Mouse (Mus musculus) forebrain, embryonic 12.5 days (tissue): ENCODE results near the gene Syt8. TPM values are rescaled to one million over a fixed set of nuclear protein-coding genes. Genes with fewer than 3 reads are reported as not detected.
A peak's percentile ranks its signal among the peaks of the same experiment; 100 is the strongest.

ENCODE experiments used
- ATAC-seq: fragments of 200-750 bp; cut with Nextera tagmentation; 2 replicates; pipeline ENCODE4 v1.8.0; 2017; ENCODE audit warnings: moderate TSS enrichment; ENCODE audit not compliant: low FRiP score
- H3K27ac ChIP-seq: fragments of 300-500 bp; sonication (generic); 2 replicates; pipeline ENCODE4 v1.5.1; 2016; ENCODE audit warnings: mild to moderate bottlenecking
- H3K27me3 ChIP-seq: fragments of 300-500 bp; sonication (generic); 2 replicates; pipeline ENCODE4 v1.6.1; 2016; ENCODE audit warnings: mild to moderate bottlenecking
- H3K36me3 ChIP-seq: fragments of 300-500 bp; sonication (generic); replicated peaks from 2 replicates; pipeline ENCODE4 v1.6.1; 2016; ENCODE audit warnings: mild to moderate bottlenecking
- H3K4me1 ChIP-seq: fragments of 300-500 bp; sonication (generic); 2 replicates; pipeline ENCODE4 v1.6.1; 2016
- H3K4me2 ChIP-seq: fragments of 300-500 bp; sonication (generic); 2 replicates; pipeline ENCODE4 v1.6.1; 2016; ENCODE audit warnings: mild to moderate bottlenecking, moderate library complexity
- H3K4me3 ChIP-seq: fragments of 300-500 bp; sonication (generic); replicated peaks from 2 replicates; pipeline ENCODE4 v1.5.1; 2016; ENCODE audit warnings: mild to moderate bottlenecking
- H3K9ac ChIP-seq: fragments of 300-500 bp; sonication (generic); 2 replicates; pipeline ENCODE4 v1.6.1; 2016; ENCODE audit warnings: mild to moderate bottlenecking
- H3K9me3 ChIP-seq: fragments of 300-500 bp; sonication (generic); 2 replicates; pipeline ENCODE4 v1.6.1; 2016
- WGBS: fragments of 180-500 bp; shearing (Covaris S2); methylation state at CpG from one replicate; pipeline ENCODE4 v1.1.7; 2016; 5-methylcytosine and 5-hydroxymethylcytosine counted together
- polyA plus RNA-seq: library from polyadenylated mRNA; unstranded; fragments of >200 nt; fragmentation: Nextera tagmentation; extraction: Ambion mirVana; gene quantifications from 2 replicates; pipeline ENCODE4 v1.2.1, GENCODE M21; 2016

Syt8 gene
- polyA plus RNA-seq, 1 experiment from 2014 or later, result not detected

DNA sequence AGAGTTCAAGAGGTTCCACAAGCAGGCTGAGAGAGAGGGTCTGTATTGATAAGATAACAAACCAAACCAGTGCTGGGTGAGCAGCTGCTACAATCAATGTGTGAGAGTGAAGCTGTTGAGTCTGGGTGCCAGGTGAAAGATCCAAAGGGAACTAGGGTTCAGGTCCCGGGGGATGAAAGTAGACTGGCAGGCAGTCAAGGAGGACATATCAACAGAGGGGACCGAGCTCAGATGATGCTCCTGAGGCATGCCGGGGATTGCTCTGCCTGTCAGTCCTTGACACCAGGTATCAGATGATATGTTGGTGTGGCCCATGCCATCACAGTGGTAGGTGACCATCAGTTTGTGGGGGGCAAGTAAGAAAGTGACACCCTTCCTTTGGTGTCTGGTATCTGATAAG, 22.2 kb downstream of the Syt8 start:
- Histone ChIP-seq H3K9me3 (no peaks in the 10 kb centered on the region), H3K4me2 (no peak overlapping the region), H3K9ac (no peak overlapping the region), H3K4me3 (no peak overlapping the region), H3K36me3 (no peaks in the 10 kb centered on the region), H3K4me1 (peaks cover 26% of the 10 kb centered on the region), H3K27me3 (no peaks in the 10 kb centered on the region), H3K27ac (peak overlapping the region; percentile 77)
- no peak for ATAC-seq
- 86% methylated on average over 3 of the region's 3 CpGs for WGBS

- ATAC-seq, result peak; percentile 72
- Histone ChIP-seq H3K27me3 (no peaks in the 10 kb centered on the region), H3K4me3 (no peak overlapping the region), H3K9ac (no peak overlapping the region), H3K9me3 (no peaks in the 10 kb centered on the region), H3K36me3 (no peaks in the 10 kb centered on the region), H3K4me1 (peaks cover 26% of the 10 kb centered on the region), H3K4me2 (no peak overlapping the region), H3K27ac (peak overlapping the region; percentile 77)
- 25% methylated on average over 3 of the region's 3 CpGs for WGBS
Measured at GRCm38 (mm10) chr7:142457227-142457811, 22.7 kb downstream of the Syt8 start.

DNA sequence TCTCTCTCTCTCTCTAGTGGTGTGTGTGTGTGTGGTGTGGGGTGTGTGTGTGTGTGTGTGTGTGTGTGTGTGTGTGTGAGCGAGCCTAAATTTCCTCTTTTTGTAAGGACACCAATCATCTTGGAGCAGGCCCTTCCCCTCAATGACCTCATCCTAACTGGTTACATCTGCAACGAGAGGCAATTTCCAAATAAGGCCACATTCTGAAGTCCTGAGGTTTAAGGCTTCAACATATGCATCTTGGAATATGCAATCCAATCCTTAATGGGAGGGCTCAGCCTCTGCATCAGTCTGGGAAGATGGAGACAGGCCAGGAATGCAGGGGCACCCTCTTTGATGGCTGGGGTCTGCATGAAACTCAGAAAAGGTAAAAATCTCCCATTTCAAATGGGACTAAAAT, 23.4 kb downstream of the Syt8 start:
- no peaks in the 10 kb centered on the region for H3K36me3 ChIP-seq
- H3K4me1 ChIP-seq, result peaks cover 26% of the 10 kb centered on the region
- no peak overlapping the region for H3K4me3 ChIP-seq
- no peak overlapping the region for H3K4me2 ChIP-seq
- 55% methylated on average over 2 of the region's 2 CpGs for WGBS
- ATAC-seq, result no peak
- 0 out of 2 replicates have a peak, but pooled peaks cover 3% of the 10 kb centered on the region for H3K27me3 ChIP-seq
- H3K9ac ChIP-seq, result no peak overlapping the region
- no peaks in the 10 kb centered on the region for H3K9me3 ChIP-seq
- H3K27ac ChIP-seq, result peak overlapping the region; percentile 77

- H3K4me3 ChIP-seq, result no peak overlapping the region
- 85% methylated on average over 5 of the region's 5 CpGs for WGBS
- H3K9me3 ChIP-seq, result no peaks in the 10 kb centered on the region
- peaks cover 26% of the 10 kb centered on the region for H3K4me1 ChIP-seq
- peak overlapping the region; percentile 77; the same call in 1 of the 2 replicates for H3K27ac ChIP-seq
- no peak overlapping the region for H3K4me2 ChIP-seq
- 0 out of 2 replicates have a peak, but pooled peaks cover 4% of the 10 kb centered on the region for H3K27me3 ChIP-seq
- ATAC-seq, result no peak
- no peaks in the 10 kb centered on the region for H3K36me3 ChIP-seq
- no peak overlapping the region for H3K9ac ChIP-seq
Measured at GRCm38 (mm10) chr7:142458676-142459298, 24.1 kb downstream of the Syt8 start.

- Histone ChIP-seq H3K4me1 (peaks cover 26% of the 10 kb centered on the region), H3K9me3 (no peaks in the 10 kb centered on the region), H3K4me2 (no peak overlapping the region), H3K36me3 (no peaks in the 10 kb centered on the region), H3K4me3 (no peak overlapping the region), H3K27ac (0 out of 2 replicates have a peak overlapping the region, but pooled peaks have one; percentile 53), H3K9ac (no peak overlapping the region), H3K27me3 (0 out of 2 replicates have a peak, but pooled peaks cover 4% of the 10 kb centered on the region)
- ATAC-seq, result no peak
- 75% methylated on average over 2 of the region's 2 CpGs for WGBS
Measured at GRCm38 (mm10) chr7:142459299-142459691, 24.6 kb downstream of the Syt8 start.

DNA sequence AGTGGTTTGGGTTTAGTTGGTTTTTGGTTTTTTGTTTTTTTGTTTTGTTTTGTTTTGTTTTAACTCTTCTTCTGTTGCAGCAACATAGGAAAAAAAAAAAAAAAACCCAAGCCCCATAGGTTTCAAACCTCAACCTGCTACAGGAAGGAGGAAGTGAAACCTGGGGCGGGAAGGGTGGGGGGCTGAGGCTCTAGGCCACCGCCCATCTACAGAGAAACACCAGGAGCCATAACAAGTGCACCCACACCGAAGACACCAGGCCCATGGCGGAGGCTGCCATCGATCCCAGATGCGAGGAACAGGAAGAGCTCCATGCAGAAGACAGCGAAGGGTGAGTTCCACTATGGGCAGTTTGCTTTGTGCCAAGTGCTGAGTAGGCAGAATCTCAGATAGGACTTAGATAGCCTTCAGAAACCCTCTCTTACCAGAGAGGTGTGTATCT, 26.0 kb downstream of the Syt8 start, which contains the start of gene Lsp1:
Lsp1 (plus strand) TSS at position 174 of the 442 bp plus-strand sequence.
- Histone ChIP-seq H3K27me3 (0 out of 2 replicates have a peak, but pooled peaks cover 4% of the 10 kb centered on the region), H3K4me1 (peaks cover 19% of the 10 kb centered on the region), H3K9ac (no peak within 1 kb of the TSS), H3K9me3 (no peaks in the 10 kb centered on the region), H3K27ac (no peak within 1 kb of the TSS), H3K4me3 (no peak within 1 kb of the TSS), H3K4me2 (no peak within 1 kb of the TSS), H3K36me3 (no peaks in the 10 kb centered on the region)
- 95% methylated on average over 7 of the region's 7 CpGs for WGBS
- ATAC-seq, result no peak

DNA sequence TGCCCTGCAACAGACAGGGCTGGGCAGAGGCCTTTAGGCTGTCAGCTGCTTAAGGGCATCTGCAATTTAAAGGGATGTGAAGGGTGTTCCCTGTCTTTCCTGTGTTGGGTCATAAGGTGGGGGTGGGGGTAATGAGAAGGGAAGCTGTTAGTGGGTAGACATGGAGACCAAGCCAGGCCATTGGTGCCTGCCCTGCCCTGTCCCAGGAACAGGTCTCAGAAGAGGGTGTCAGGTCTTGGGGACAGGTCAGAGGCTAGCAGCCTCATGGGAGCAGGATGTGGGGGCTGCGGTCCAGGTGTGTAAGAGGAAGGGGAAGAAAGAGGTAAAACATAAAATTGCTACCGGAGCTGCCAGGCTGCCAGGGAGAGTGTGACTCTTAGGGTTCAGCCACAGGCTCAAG, 26.8 kb downstream of the Syt8 start:
- no peak overlapping the region for H3K4me2 ChIP-seq
- H3K9me3 ChIP-seq, result no peaks in the 10 kb centered on the region
- 0 out of 2 replicates have a peak, but pooled peaks cover 4% of the 10 kb centered on the region for H3K27me3 ChIP-seq
- 94% methylated on average over 2 of the region's 2 CpGs for WGBS
- no peak for ATAC-seq
- no peak overlapping the region for H3K4me3 ChIP-seq
- H3K27ac ChIP-seq, result no peak overlapping the region
- H3K36me3 ChIP-seq, result no peaks in the 10 kb centered on the region
- H3K4me1 ChIP-seq, result peaks cover 17% of the 10 kb centered on the region
- no peak overlapping the region for H3K9ac ChIP-seq

GRCm38 (mm10) chr7:142462190-142462589, 27.5 kb downstream of the Syt8 start:
- ATAC-seq, result no peak

GRCm38 (mm10) chr7:142462594-142463078, 28.0 kb downstream of the Syt8 start:
- H3K27me3 ChIP-seq, result 0 out of 2 replicates have a peak, but pooled peaks cover 4% of the 10 kb centered on the region
- no peak overlapping the region for H3K4me3 ChIP-seq
- WGBS, result 81% methylated on average over 4 of the region's 4 CpGs
- H3K36me3 ChIP-seq, result no peaks in the 10 kb centered on the region
- H3K27ac ChIP-seq, result no peak overlapping the region
- H3K9me3 ChIP-seq, result no peaks in the 10 kb centered on the region
- ATAC-seq, result no peak
- no peak overlapping the region for H3K9ac ChIP-seq
- H3K4me2 ChIP-seq, result no peak overlapping the region
- H3K4me1 ChIP-seq, result peaks cover 5% of the 10 kb centered on the region

More at GRCm38 (mm10) chr7:142462190-142462589, 27.5 kb downstream of the Syt8 start:
- Histone ChIP-seq H3K4me2 (no peak overlapping the region), H3K27me3 (0 out of 2 replicates have a peak, but pooled peaks cover 4% of the 10 kb centered on the region), H3K36me3 (no peaks in the 10 kb centered on the region), H3K4me3 (no peak overlapping the region), H3K27ac (no peak overlapping the region), H3K9ac (no peak overlapping the region), H3K9me3 (no peaks in the 10 kb centered on the region), H3K4me1 (peaks cover 10% of the 10 kb centered on the region)
- WGBS, result 88% methylated on average over 6 of the region's 6 CpGs

DNA sequence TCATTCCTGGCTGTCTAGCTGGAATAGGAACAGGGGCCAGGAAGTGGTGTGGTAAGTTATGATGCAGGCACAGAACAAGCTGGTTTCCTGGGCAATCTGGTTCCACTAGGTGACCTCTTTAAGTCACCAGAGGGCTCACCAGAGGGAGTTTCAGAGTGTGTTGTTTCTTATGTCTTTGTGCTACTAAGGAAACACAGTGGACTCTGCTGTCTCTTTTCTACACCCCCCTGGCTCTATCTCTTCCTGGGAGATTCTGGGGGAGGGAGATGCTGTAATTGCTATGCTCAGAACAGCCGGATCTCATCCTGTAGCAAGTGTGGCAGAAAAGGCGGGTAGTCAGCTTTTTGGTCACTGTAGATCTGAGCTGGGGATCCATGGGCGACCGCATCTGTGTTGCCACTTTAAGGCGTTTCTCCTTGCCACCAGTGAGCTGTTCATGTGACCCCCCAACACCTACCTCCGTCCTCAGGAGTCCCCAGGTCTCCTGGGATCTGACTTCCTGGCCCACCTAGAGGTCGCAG, 35.6 kb downstream of the Syt8 start:
- peaks cover 18% of the 10 kb centered on the region for H3K4me1 ChIP-seq
- 88% methylated on average over 7 of the region's 7 CpGs for WGBS
- no peak overlapping the region for H3K9ac ChIP-seq
- no peak overlapping the region for H3K4me2 ChIP-seq
- no peak for ATAC-seq
- H3K9me3 ChIP-seq, result no peaks in the 10 kb centered on the region
- no peak overlapping the region for H3K27ac ChIP-seq
- no peaks in the 10 kb centered on the region for H3K27me3 ChIP-seq
- H3K4me3 ChIP-seq, result no peak overlapping the region
- H3K36me3 ChIP-seq, result no peaks in the 10 kb centered on the region

- peaks cover 18% of the 10 kb centered on the region for H3K4me1 ChIP-seq
- ATAC-seq, result no peak
Measured at GRCm38 (mm10) chr7:142470808-142471413, 36.3 kb downstream of the Syt8 start.

GRCm38 (mm10) chr7:142471414-142471861, 36.8 kb downstream of the Syt8 start:
- Histone ChIP-seq H3K4me2 (no peak overlapping the region), H3K4me3 (no peak overlapping the region), H3K9ac (peak overlapping the region; percentile 25; the same call in 1 of the 2 replicates), H3K9me3 (no peaks in the 10 kb centered on the region), H3K4me1 (peaks cover 18% of the 10 kb centered on the region), H3K27ac (0 out of 2 replicates have a peak overlapping the region, but pooled peaks have one; percentile 16), H3K27me3 (no peaks in the 10 kb centered on the region), H3K36me3 (no peaks in the 10 kb centered on the region)
- 34% methylated on average over 6 of the region's 6 CpGs for WGBS
- ATAC-seq, result no peak

More at GRCm38 (mm10) chr7:142470808-142471413, 36.3 kb downstream of the Syt8 start:
- H3K9ac ChIP-seq, result peak overlapping the region; percentile 25; the same call in 1 of the 2 replicates
- no peak overlapping the region for H3K4me2 ChIP-seq
- 25% methylated on average over 4 of the region's 4 CpGs for WGBS
- H3K9me3 ChIP-seq, result no peaks in the 10 kb centered on the region
- no peaks in the 10 kb centered on the region for H3K27me3 ChIP-seq
- no peaks in the 10 kb centered on the region for H3K36me3 ChIP-seq
- H3K4me3 ChIP-seq, result no peak overlapping the region
- H3K27ac ChIP-seq, result no peak overlapping the region
